Comparison of ENCODE assay signal across 26 mouse cellular contexts in genomic region chr2:65547341-65547740, GRCm38 (mm10). TPM values are rescaled to one million over a fixed set of nuclear protein-coding genes. Genes with fewer than 3 reads are reported as not detected.
A peak's percentile ranks its signal among the peaks of the same experiment; 100 is the strongest.
DNase-seq lines count a peak whose midpoint lies in the region; ATAC-seq lines count a peak whose summit lies in the region.
"Had no signal": no experiment of that assay in that cellular context is flagged by ENCODE, and none has a peak within 500 bp of the region (broad histone marks: within the 10 kb centered on the region; RNA-seq: fewer than 3 reads in every experiment).

No protein-coding gene starts in this region.

- H3K9me3 ChIP-seq in midbrain, embryonic 14.5 days (ENCODE audit: control insufficient read depth, low read length), result no peaks in the 10 kb centered on the region
- no peaks in the 10 kb centered on the region for H3K9me3 ChIP-seq in midbrain, embryonic 10.5 days (replicated peaks)
- H3K9me3 ChIP-seq: embryonic facial prominence, embryonic 12.5 days; embryonic facial prominence, embryonic 15.5 days; hindbrain, embryonic 12.5 days; hindbrain, embryonic 15.5 days had no signal

- DNase-seq in adrenal gland, postnatal 10 days, result peak; percentile 14
- DNase-seq in adrenal gland, adult 8-10 months, result no peak
- DNase-seq in cerebellum, postnatal 14 days, result peak; percentile 45 to 52
- no peak for DNase-seq in cerebellum, adult 8-10 months
- no peak for DNase-seq in midbrain, embryonic 14.5 days
- no peak for DNase-seq in midbrain, embryonic 10.5 days (ENCODE audit: low spot score)
- DNase-seq in adrenal gland, postnatal 36 days, result peak; percentile 14 to 19
- DNase-seq in lung, postnatal 4 days, result no peak
- DNase-seq: cerebellum, adult 18-20 months; cerebellum, postnatal 25 days; forebrain, postnatal 0 days; gastrocnemius, adult 2 months; gastrocnemius, postnatal 14 days; heart, adult 11 months had no signal

- peaks cover 33% of the 10 kb centered on the region for H3K4me1 ChIP-seq in midbrain, embryonic 14.5 days (ENCODE audit: control insufficient read depth, insufficient read depth, low read length)
- peaks cover 15% of the 10 kb centered on the region for H3K4me1 ChIP-seq in midbrain, embryonic 10.5 days
- H3K4me1 ChIP-seq: embryonic facial prominence, embryonic 12.5 days; embryonic facial prominence, embryonic 15.5 days had no signal

- H3K9ac ChIP-seq in midbrain, embryonic 14.5 days (replicated peaks; ENCODE audit: low read length), result no peak overlapping the region
- H3K9ac ChIP-seq: embryonic facial prominence, embryonic 12.5 days; embryonic facial prominence, embryonic 15.5 days; forebrain, postnatal 0 days; hindbrain, embryonic 12.5 days; hindbrain, embryonic 15.5 days had no signal

- H3K4me3 ChIP-seq in midbrain, embryonic 14.5 days (replicated peaks; ENCODE audit: low read depth, low read length), result no peak overlapping the region
- H3K4me3 ChIP-seq in midbrain, embryonic 10.5 days, result no peak overlapping the region
- H3K4me3 ChIP-seq: embryonic facial prominence, embryonic 12.5 days; embryonic facial prominence, embryonic 15.5 days; gastrocnemius, adult 2 months; hindbrain, embryonic 12.5 days; hindbrain, embryonic 15.5 days had no signal

- 0 out of 2 replicates have a peak overlapping the region, but pooled peaks have one; percentile 26 for H3K27ac ChIP-seq in midbrain, embryonic 14.5 days (replicated peaks; ENCODE audit: low read depth, low read length)
- no peak overlapping the region for H3K27ac ChIP-seq in midbrain, embryonic 10.5 days (replicated peaks)
- H3K27ac ChIP-seq: embryonic facial prominence, embryonic 12.5 days; embryonic facial prominence, embryonic 15.5 days; gastrocnemius, adult 2 months; hindbrain, embryonic 12.5 days; hindbrain, embryonic 15.5 days had no signal

- 75% methylated on average over 4 of the region's 4 CpGs for WGBS in midbrain, embryonic 14.5 days
- WGBS in midbrain, embryonic 10.5 days, result 77% methylated on average over 4 of the region's 4 CpGs

- ATAC-seq in midbrain, embryonic 14.5 days (ENCODE audit: low FRiP score, low TSS enrichment), result no peak
- ATAC-seq: CD4-positive, CD25-positive, alpha-beta regulatory T cell, adult 4 months; forebrain, embryonic 14.5 days; forebrain, postnatal 0 days; intestine, postnatal 0 days; Patski had no signal

- no peaks in the 10 kb centered on the region for H3K27me3 ChIP-seq in midbrain, embryonic 14.5 days (ENCODE audit: control insufficient read depth, insufficient read depth, low read length)
- no peaks in the 10 kb centered on the region for H3K27me3 ChIP-seq in midbrain, embryonic 10.5 days (ENCODE audit: low read depth, poor library complexity, severe bottlenecking)
- H3K27me3 ChIP-seq: embryonic facial prominence, embryonic 12.5 days; embryonic facial prominence, embryonic 15.5 days; hindbrain, embryonic 12.5 days; hindbrain, embryonic 15.5 days had no signal

- no peak overlapping the region for H3K4me2 ChIP-seq in midbrain, embryonic 14.5 days (ENCODE audit: low read length)
- H3K4me2 ChIP-seq: embryonic facial prominence, embryonic 12.5 days; embryonic facial prominence, embryonic 15.5 days; heart, embryonic 11.5 days; hindbrain, embryonic 12.5 days; hindbrain, embryonic 15.5 days had no signal

- H3K36me3 ChIP-seq in midbrain, embryonic 14.5 days (ENCODE audit: control insufficient read depth, insufficient read depth, low read length), result no peaks in the 10 kb centered on the region
- no peaks in the 10 kb centered on the region for H3K36me3 ChIP-seq in midbrain, embryonic 10.5 days
- H3K36me3 ChIP-seq: embryonic facial prominence, embryonic 12.5 days; embryonic facial prominence, embryonic 15.5 days; hindbrain, embryonic 12.5 days; hindbrain, embryonic 15.5 days had no signal

RNA-seq across cellular contexts. Expression of gene Scn3a, which starts 20.1 kb away (rescaled TPM):
- total RNA-seq in adrenal gland, postnatal 10 days (2021), result 1 to 10 TPM; 5.2 to 7.2 TPM
- total RNA-seq in adrenal gland, adult 8-10 months (2022), result 1 to 10 TPM; 4.5 to 8.2 (median 6.3) TPM
- polyA plus RNA-seq in midbrain, embryonic 14.5 days (2014; fragmentation: Nextera tagmentation; extraction: Ambion mirVana), result 60.4 and 87.2 TPM in 2 replicates
- 5.0 and 17.6 TPM in 2 replicates for polyA plus RNA-seq in midbrain, embryonic 10.5 days (2016; fragmentation: Nextera tagmentation; extraction: Ambion mirVana)
- 1 to 10 TPM; 2.8 to 3.2 TPM for total RNA-seq in adrenal gland, postnatal 36 days (2021)
- total RNA-seq: common myeloid progenitor, adult 5-6 weeks; hematopoietic stem cell, adult 5-6 weeks had no signal
- polyA plus RNA-seq: C2C12 had no signal

Comparison
In these comparisons a context has a peak if more than half of its experiments do, and no peak if none do; other contexts are left out.
1. DNase-seq: peak in adrenal gland, postnatal 10 days (single experiment), cerebellum, postnatal 14 days (2 of 2) and adrenal gland, postnatal 36 days (2 of 2); none in adrenal gland, adult 8-10 months (single experiment), cerebellum, adult 8-10 months (single experiment), midbrain, embryonic 14.5 days (single experiment), midbrain, embryonic 10.5 days (single experiment) and lung, postnatal 4 days (0 of 2).